Mouse (Mus musculus) embryonic stem cell, embryonic (primary cell): ENCODE data around the gene Nop14.

Experiments
- CTCF ChIA-PET, 4 experiments: fragments of 300-600 bp in 2 of 4; fragments of 350-600 bp in 2 of 4; sonication (Branson Sonifier 250); formaldehyde crosslinking; loops; one replicate each; lab custom pipeline; 2022; ENCODE audit warnings: inconsistent platforms in 2 of 4; lab: Charles Lee
- POLR2A ChIA-PET, 4 experiments: fragments of 300-600 bp in 2 of 4; fragments of 350-600 bp in 2 of 4; sonication (Branson Sonifier 250); formaldehyde crosslinking; loops; one replicate each; lab custom pipeline; 2022; ENCODE audit warnings: antibody characterized with exemption in 4 of 4, inconsistent platforms in 1 of 4; lab: Charles Lee

Gene Nop14

GRCm38 (mm10) chr5:34591388-34592004 lies 68.5 kb downstream of the Nop14 start:
- POLR2A ChIA-PET, result interaction anchor here (0.6 to 5.3 kb wide), 18 partner anchors 9 to 983 kb away, joined by 3 to 53 read pairs (median 5); partner anchors contain the start of genes Add1 (in 2 of the 4), Mfsd10 (in 2 of the 4), Grk4 (in 1 of the 4) and Nop14 (in 1 of the 4)

DNA sequence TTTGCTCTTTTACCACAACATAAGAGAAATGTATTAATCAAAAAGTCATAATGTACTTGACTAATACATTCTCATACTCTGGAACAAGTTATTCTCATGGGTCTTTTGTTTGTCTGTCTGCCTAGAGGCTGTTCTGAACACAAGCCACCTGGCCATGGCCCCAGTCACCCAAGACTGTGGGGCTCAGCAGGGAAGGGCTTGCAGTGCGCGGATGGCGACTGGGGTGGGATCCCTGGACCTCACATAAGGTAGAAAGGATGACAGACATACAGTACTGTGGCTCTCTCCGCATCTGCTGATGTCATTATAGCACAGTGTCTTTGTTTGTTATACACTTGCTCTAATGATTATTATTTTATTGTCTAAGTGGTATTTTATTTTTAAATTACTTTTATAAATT lies 69.2 kb downstream of the Nop14 start:
- POLR2A ChIA-PET, result interaction anchor here in 3 of 4 experiments (0.6 to 5.3 kb wide), 14 partner anchors 9 to 255 kb away, joined by 3 to 53 read pairs (median 5); partner anchors contain the start of genes Mfsd10 (in 3 of the 3), Add1 (in 1 of the 3), Rnf4 (in 1 of the 3) and Tnip2 (in 1 of the 3)
- CTCF ChIA-PET, result interaction anchor here in 2 of 4 experiments (0.6 to 1.6 kb wide), 3 partner anchors 11 to 773 kb away, joined by 3 to 4 read pairs (median 3); partner anchors contain the start of genes Grk4 (in 1 of the 2) and Nop14 (in 1 of the 2)

More at GRCm38 (mm10) chr5:34591388-34592004, 68.5 kb downstream of the Nop14 start:
- CTCF ChIA-PET, result interaction anchor here (0.6 to 1.4 kb wide), 6 partner anchors 10 to 1095 kb away, joined by 3 to 10 read pairs (median 4); no protein-coding TSS in a partner anchor

GRCm38 (mm10) chr5:34590059-34590458 lies 69.9 kb downstream of the Nop14 start:
- ChIA-PET CTCF (interaction anchor here in 2 of 4 experiments (0.6 to 1.6 kb wide), 2 partner anchors 8 to 70 kb away, joined by 4 read pairs; partner anchors contain the start of genes Grk4 (in 1 of the 2) and Nop14 (in 1 of the 2)), POLR2A (interaction anchor here in 3 of 4 experiments (0.6 to 5.2 kb wide), 17 partner anchors 10 to 494 kb away, joined by 3 to 34 read pairs (median 5); partner anchors contain the start of genes Add1 (in 3 of the 3), Mfsd10 (in 3 of the 3), Grk4 (in 1 of the 3) and Nop14 (in 1 of the 3))
